In the genomic region with DNA sequence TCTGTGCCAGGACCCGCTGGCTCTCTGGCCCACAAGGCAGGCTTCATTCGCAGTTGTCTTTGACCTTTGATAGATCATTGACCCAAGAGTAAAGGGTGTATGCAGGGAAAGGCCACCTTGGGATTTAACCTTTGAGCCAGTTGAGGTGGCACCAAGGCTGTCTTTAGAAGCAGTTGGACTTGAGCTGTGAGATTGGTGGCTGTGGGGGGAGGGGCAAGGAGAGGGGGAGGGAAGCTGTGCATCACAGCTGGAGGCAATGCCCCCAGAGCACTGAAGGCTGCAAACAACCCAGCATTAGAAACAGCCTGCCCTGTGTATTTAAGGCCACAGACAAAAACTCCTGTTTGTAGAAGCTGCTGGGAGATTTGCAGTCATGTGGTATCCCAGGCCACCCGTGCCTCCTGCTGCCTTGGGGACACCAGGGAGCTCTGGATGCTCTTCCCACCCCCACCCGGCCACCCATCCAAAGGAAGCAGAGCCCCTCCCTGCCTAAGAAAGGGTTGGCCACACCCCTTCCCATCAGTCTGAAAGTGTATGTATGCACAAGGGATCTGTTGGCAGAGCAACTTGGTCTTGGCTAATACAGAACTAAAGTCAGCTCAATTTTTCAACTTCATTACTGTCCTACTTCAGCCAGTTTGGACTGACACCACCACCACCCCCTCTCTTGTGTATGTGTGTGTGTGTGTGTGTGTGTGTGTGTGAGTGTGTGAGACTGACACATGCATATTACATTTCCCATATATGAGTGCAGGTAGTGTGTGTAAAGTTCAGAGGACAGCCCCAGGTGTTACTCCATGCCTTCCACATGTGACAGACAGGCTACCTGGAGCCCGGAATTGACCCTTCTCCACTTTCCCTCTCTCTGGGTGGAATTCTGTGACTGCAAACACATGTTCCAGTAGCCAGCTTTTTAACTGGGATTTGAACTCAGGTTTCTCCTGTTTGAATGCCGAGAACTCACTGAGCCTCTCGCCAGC, we compare ENCODE assay signal across 11 mouse cellular contexts. TPM values are rescaled to one million over a fixed set of nuclear protein-coding genes. Genes with fewer than 3 reads are reported as not detected.
DNase-seq lines count a peak whose midpoint lies in the region; ATAC-seq and TF ChIP-seq lines count a peak whose summit lies in the region.
"Had no signal": no experiment of that assay in that cellular context is flagged by ENCODE, and none has a peak within 500 bp of the region (broad histone marks: within the 10 kb centered on the region; RNA-seq: fewer than 3 reads in every experiment).

No protein-coding gene starts in this region.

- peak; percentile 28; the same call in 1 of the 2 replicates for ATAC-seq in midbrain, embryonic 12.5 days (ENCODE audit: low FRiP score, low read depth)
- ATAC-seq in midbrain, embryonic 14.5 days (ENCODE audit: low FRiP score, low TSS enrichment), result no peak
- peak; percentile 13; the same call in 1 of the 2 replicates for ATAC-seq in hindbrain, postnatal 0 days

- no peak for DNase-seq in gastrocnemius, adult 2 months
- no peak for DNase-seq in gastrocnemius, postnatal 36 days
- no peak for DNase-seq in midbrain, embryonic 14.5 days
- DNase-seq in hindbrain, postnatal 0 days (ENCODE audit: low spot score), result peak; percentile 25
- DNase-seq in telencephalon, adult 2 months (ENCODE audit: low read depth, low spot score), result peak; percentile 55
- DNase-seq in MN1 (ENCODE audit: low spot score), result no peak
- DNase-seq in layer of hippocampus, adult 18-20 months (ENCODE audit: low spot score in 2 of 2), result no peak

- no peak overlapping the region for H3K9ac ChIP-seq in midbrain, embryonic 12.5 days (replicated peaks)
- H3K9ac ChIP-seq in midbrain, embryonic 14.5 days (replicated peaks; ENCODE audit: low read length), result no peak overlapping the region
- H3K9ac ChIP-seq in hindbrain, postnatal 0 days (replicated peaks; ENCODE audit: low read length), result no peak overlapping the region

- TF ChIP-seq CTCF in gastrocnemius, adult 2 months (IDR thresholded peaks at IDR 0.05), result no peak
- no peak for TF ChIP-seq CTCF in hindbrain, postnatal 0 days (IDR thresholded peaks at IDR 0.05; ENCODE audit: low read depth)

- peaks cover 25% of the 10 kb centered on the region for H3K4me1 ChIP-seq in midbrain, embryonic 12.5 days
- peaks cover 11% of the 10 kb centered on the region; the same call in 1 of the 2 replicates for H3K4me1 ChIP-seq in midbrain, embryonic 14.5 days (ENCODE audit: control insufficient read depth, insufficient read depth, low read length)
- H3K4me1 ChIP-seq in hindbrain, postnatal 0 days (ENCODE audit: insufficient read depth, low read length), result peaks cover 7% of the 10 kb centered on the region; the same call in 1 of the 2 replicates

- no peaks in the 10 kb centered on the region for H3K36me3 ChIP-seq in midbrain, embryonic 12.5 days
- no peaks in the 10 kb centered on the region for H3K36me3 ChIP-seq in midbrain, embryonic 14.5 days (ENCODE audit: control insufficient read depth, insufficient read depth, low read length)
- no peaks in the 10 kb centered on the region for H3K36me3 ChIP-seq in hindbrain, postnatal 0 days (ENCODE audit: insufficient read depth, low read length)

- 56% methylated on average over 7 of the region's 7 CpGs for WGBS in midbrain, embryonic 12.5 days
- WGBS in midbrain, embryonic 14.5 days, result 60% methylated on average over 7 of the region's 7 CpGs
- WGBS in hindbrain, postnatal 0 days, result 50% methylated on average over 7 of the region's 7 CpGs

- no peaks in the 10 kb centered on the region for H3K9me3 ChIP-seq in midbrain, embryonic 12.5 days
- no peaks in the 10 kb centered on the region for H3K9me3 ChIP-seq in midbrain, embryonic 14.5 days (ENCODE audit: control insufficient read depth, low read length)
- no peaks in the 10 kb centered on the region for H3K9me3 ChIP-seq in hindbrain, postnatal 0 days (ENCODE audit: low read length)

- no peak overlapping the region for H3K4me2 ChIP-seq in midbrain, embryonic 12.5 days (replicated peaks)
- no peak overlapping the region for H3K4me2 ChIP-seq in midbrain, embryonic 14.5 days (ENCODE audit: low read length)
- H3K4me2 ChIP-seq in hindbrain, postnatal 0 days (ENCODE audit: low read depth, low read length), result no peak overlapping the region

- H3K4me3 ChIP-seq in gastrocnemius, adult 2 months, result no peak overlapping the region
- H3K4me3 ChIP-seq in midbrain, embryonic 12.5 days, result no peak overlapping the region
- no peak overlapping the region for H3K4me3 ChIP-seq in midbrain, embryonic 14.5 days (replicated peaks; ENCODE audit: low read depth, low read length)
- no peak overlapping the region for H3K4me3 ChIP-seq in hindbrain, postnatal 0 days (ENCODE audit: low read length)

- H3K27ac ChIP-seq in gastrocnemius, adult 2 months, result peak overlapping the region; percentile 86
- no peak overlapping the region; the same call in 1 of the 2 replicates for H3K27ac ChIP-seq in midbrain, embryonic 12.5 days (replicated peaks)
- H3K27ac ChIP-seq in midbrain, embryonic 14.5 days (replicated peaks; ENCODE audit: low read depth, low read length), result no peak overlapping the region
- no peak overlapping the region for H3K27ac ChIP-seq in hindbrain, postnatal 0 days

- 0 out of 2 replicates have a peak, but pooled peaks cover 6% of the 10 kb centered on the region for H3K27me3 ChIP-seq in midbrain, embryonic 12.5 days
- H3K27me3 ChIP-seq in midbrain, embryonic 14.5 days (ENCODE audit: control insufficient read depth, insufficient read depth, low read length), result no peaks in the 10 kb centered on the region
- no peaks in the 10 kb centered on the region for H3K27me3 ChIP-seq in hindbrain, postnatal 0 days (ENCODE audit: insufficient read depth, low read length)
- H3K27me3 ChIP-seq: CH12.LX had no signal

- intact Hi-C loops in gastrocnemius, adult 2 months (cut with DNase I), result loop anchor here (10.0 kb wide), 5 partner anchors 95 to 405 kb away; a partner anchor contains a TSS
- intact Hi-C loops in gastrocnemius, postnatal 36 days (cut with DNase I), result loop anchor here (5.0 kb wide), 3 partner anchors 132 to 577 kb away; a partner anchor contains a TSS

RNA-seq across cellular contexts. Expression of a gene that starts 6.3 kb away (rescaled TPM):
- total RNA-seq in gastrocnemius, adult 2 months (2021), result under 1 TPM; 0.48 to 0.59 TPM
- under 1 TPM; 0.47 to 0.56 TPM for total RNA-seq in gastrocnemius, postnatal 36 days (2021)
- 0.52 and 0.72 TPM in 2 replicates for polyA plus RNA-seq in midbrain, embryonic 12.5 days (2016; fragmentation: Nextera tagmentation; extraction: Ambion mirVana)
- 0.93 TPM in 1 of 2 replicates, not detected in the other for polyA plus RNA-seq in midbrain, embryonic 14.5 days (2014; fragmentation: Nextera tagmentation; extraction: Ambion mirVana)
- total RNA-seq in hindbrain, postnatal 0 days (2014; rRNA removed), result 0.16 TPM in 1 of 2 replicates, not detected in the other
- polyA plus RNA-seq in hindbrain, postnatal 0 days (2015; fragmentation: Nextera tagmentation; extraction: Ambion mirVana), result 0.26 and 0.33 TPM in 2 replicates
- total RNA-seq in layer of hippocampus, adult 18-20 months (2021), result not detected
- total RNA-seq: megakaryocyte, adult 5-6 weeks had no signal
- polyA plus RNA-seq: heart, embryonic 14.5 days had no signal

Comparison
In these comparisons a context has a peak if more than half of its experiments do, and no peak if none do; other contexts are left out.
1. DNase-seq: peak in hindbrain, postnatal 0 days (single experiment) and telencephalon, adult 2 months (single experiment); none in gastrocnemius, adult 2 months (single experiment), gastrocnemius, postnatal 36 days (0 of 2), midbrain, embryonic 14.5 days (single experiment), MN1 (single experiment) and layer of hippocampus, adult 18-20 months (0 of 2).